Mouse (Mus musculus) v-Abl transformed pro-B cells (cell line): ENCODE measurements around the gene Stra6.

Experiments used
- in situ Hi-C, 2 experiments: fragments of 400-800 bp; cut with MboI; formaldehyde crosslinking; loops; one replicate each; pipeline ENCODE4 v1.15.1; 2025; ENCODE audit not compliant: unreplicated experiment in 2 of 2

The Stra6 gene

DNA sequence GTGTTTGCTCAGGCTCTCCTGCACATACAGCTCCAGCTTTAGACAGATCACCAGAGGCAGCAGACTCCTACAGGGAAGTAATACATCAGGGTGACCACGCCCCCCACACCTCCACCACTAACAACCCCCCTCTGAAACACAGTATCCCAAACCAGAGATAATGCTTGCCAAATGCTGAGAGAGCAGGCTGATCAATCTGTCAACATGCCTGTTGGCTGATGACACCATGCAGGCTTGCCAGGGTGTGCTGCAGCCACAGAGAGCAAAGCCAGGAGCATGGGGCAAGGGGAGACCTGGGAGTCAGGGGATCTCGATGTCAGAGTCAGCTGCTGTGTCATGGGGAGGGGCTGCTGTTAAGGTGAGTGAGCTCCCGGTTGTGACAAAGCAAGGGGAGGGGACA is at the start of gene Stra6:
Stra6 (plus strand) TSS at position 258 of the 400 bp plus-strand sequence.
- in situ Hi-C loops = no loop called here

DNA sequence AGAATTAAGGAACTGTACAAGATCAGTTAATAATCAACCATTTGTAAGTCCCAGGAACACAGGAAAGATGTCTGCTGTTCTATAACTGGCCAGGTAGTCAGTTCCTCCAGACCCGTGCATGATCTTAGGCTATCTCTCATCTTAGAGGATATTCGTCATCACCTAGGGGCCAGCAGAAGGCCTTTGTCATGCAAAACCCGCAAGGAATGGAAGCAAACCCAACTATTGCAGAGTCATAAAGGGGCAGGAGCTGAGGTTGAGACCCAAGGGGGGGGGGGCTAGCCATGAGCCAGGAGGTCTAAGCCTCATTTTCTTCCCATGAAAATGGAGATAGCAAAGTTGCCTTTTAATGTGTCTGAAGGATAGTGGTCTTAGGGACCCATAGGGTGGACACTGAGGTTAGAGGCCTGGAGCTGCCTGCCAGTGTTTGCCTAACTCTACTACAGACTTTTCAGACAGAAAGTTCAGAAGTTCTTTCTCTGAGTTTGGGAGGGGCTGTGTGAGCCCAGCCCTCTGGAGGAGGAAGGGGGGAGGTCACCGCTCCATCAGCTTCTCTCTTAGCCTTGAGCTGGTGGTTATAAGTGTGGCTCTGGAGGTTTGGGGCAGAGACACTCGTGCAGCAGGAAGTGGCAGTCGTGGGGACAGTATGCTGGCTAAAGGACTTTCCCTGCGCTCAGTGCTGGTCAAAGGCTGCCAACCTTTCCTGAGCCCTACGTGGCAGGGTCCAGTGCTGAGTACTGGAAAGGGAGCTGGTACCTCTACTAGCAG is 49.0 kb upstream of the Stra6 start:
- in situ Hi-C loops = loop anchor here (25.0 kb wide), 4 partner anchors 777 to 1127 kb away; partner anchors contain the start of gene Trcg1 (in 1 of the 2)

DNA sequence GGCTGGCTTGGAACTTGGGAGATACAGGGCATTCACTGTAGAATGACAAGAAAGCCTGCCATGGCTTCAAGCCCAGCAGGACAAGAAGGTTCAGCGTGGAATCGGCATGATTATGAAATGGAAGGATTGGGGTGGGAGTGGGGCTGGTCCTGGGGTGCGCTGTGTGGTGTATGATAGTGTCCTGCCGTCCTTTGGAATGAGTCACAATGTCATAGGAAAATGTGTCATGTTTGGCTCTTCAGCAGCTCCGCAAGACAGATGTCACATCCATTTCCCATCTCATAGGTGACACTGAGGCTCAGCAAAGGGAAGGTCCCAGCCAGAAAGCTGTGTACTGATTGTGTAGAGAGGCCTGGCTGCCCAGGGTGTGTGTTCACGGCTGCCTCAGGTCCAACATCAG is 47.7 kb upstream of the Stra6 start:
- in situ Hi-C loops = loop anchor here (25.0 kb wide), 4 partner anchors 779 to 1129 kb away; partner anchors contain the start of gene Trcg1 (in 1 of the 2)

DNA sequence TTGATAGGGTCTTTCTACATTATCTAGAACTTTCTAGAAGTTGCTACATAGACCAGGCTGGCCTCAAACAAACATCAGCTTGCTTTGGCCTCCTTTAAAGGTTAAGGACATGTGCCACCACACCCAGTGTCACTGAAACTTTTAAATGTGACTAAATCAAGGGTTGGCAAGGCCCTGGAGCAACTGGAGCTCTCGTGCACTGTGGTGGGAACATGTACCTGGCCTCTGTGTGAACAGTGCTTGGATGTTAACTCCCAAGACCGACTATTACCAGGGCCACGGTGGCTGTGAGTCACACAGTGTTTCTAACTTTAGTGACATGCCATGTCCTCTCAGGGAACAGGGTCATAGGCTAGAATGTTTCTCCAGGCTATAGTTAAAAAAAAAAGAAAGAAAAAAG is 46.6 kb upstream of the Stra6 start:
- in situ Hi-C loops = loop anchor here (25.0 kb wide), 4 partner anchors 780 to 1130 kb away; partner anchors contain the start of gene Trcg1 (in 1 of the 2)

DNA sequence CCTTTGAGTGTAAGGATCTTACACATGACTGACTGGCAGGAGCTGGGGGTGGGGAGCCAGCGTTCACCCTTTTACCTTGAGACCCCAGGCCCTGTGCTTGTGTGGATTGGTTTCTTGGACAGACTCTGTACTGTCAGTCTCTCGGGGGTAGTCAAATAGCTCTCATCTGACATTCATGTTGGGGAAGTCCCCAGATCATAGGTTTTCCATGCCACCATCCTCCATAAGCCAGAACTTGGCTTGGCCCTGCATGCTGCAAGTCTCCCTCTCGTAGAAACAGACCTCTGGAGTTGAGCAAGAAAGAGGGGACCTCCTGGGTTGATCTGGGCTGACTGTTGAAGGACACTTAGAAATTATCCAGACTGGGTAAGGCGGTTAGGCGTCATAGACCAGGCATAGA is 45.2 kb upstream of the Stra6 start:
- in situ Hi-C loops = loop anchor here (25.0 kb wide), 4 partner anchors 781 to 1131 kb away; partner anchors contain the start of gene Trcg1 (in 1 of the 2)

DNA sequence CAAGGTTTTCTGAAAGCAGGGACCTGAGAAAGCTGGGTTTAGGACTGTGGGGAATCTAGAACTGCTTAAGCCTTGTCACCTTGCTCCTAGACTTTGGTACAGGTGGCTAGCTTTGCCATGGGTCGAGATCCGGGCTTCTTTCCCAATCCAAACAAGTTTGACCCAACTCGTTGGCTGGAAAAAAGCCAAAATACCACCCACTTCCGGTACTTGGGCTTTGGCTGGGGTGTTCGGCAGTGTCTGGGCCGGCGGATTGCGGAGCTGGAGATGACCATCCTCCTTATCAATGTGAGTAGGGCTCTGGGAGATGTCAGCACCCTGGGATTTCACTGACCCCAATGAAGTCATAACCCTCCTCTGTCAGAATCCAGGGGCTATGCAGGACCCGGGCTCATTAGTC is 37.6 kb upstream of the Stra6 start:
- in situ Hi-C loops = no loop called here

DNA sequence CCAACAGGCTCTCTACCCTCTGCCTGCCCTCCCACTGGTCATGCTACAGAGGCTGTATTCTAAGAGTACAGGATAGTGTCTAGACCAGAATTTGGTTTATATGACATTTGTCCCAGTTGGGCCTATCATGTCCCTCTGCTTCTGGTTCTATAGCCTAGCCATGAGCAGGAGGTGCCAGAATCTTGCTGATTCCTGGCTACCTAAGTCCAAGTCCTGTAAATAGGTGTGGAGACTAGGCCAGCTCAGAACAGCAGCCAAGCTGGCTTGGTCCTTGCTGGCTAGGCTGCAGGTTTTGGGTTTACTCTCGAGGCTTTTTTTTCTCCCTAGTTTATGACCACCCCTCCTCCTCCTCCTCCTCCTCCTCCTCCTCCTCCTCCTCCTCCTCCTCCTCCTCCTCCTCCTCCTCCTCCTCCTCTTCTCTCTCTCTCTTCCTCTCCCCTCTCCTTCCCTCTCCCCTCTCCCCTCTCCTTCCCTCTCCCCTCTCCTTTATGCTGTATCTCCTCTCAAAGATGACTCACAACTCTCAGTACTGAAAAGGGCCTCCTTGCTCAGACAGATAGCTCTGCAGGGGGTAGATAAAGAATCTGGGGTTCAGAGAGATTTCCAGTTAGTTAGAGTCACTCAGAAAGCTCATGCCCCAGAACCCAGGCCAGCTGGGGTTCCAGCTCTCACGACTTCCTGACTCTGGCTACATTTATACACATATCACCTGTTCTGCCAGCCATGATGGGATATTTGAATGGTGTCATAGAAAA is 36.0 kb upstream of the Stra6 start:
- in situ Hi-C loops = no loop called here

DNA sequence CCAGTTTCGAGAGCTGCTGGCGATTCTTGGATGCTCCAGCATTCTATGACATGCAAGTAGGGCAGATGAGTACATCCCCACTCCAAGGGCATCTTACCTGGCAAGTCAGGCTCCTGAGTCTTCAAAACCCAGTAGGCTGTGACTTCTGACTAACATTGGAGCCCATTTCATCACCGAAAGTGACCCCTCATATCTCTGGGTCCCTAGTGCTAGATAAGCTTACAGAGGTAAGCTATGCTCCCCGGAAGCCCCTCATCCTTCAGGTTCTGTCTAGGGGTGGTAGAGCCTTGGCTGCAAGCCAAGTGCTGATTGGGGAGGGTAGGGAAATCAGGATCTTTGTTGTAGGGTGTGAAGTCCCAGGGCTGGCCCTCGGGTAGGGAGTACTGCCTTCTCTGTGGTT is 34.7 kb upstream of the Stra6 start:
- in situ Hi-C loops = no loop called here

DNA sequence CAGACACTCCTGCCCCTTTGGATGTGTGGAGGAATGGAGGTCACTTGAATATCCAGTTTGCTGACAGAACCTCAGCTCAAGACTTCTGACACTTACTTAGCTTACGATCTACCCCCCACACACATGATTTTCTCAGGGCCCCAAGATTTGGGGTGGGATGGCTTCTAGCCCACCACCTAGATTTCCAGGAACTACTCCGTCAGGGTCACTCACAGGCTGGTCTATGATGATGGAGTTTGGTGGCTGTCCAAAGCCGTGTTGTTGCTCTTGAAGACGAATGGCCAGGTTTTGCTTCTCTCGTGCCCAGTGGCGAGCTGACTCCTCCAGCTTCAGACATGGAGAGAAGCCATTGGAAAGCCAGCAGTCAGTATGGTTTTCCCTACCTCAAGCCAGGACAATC is 34.0 kb upstream of the Stra6 start:
- in situ Hi-C loops = loop anchor here in 1 of 2 experiments (10.0 kb wide), 1 partner anchor 505 kb away; no protein-coding TSS in a partner anchor

DNA sequence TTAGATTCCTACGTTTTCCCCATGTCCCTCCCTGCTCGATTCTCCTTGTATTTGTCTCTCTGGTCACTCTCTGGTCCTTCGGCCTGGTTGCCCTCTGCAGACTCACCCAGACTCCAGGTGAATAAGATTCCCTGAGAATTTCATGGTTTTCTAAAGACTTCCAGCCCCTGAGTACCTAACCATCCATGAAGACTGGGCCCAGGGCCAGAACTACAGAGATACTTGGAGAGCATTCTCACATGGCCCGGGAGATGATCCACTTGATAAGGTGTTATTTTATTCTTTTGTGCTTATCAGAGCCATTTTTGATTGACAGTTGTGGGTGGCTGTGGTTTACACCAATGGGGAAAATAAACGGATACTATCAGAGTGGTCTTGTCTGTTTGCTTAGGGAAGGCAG is 31.7 kb upstream of the Stra6 start:
- in situ Hi-C loops = loop anchor here in 1 of 2 experiments (10.0 kb wide), 1 partner anchor 503 kb away; no protein-coding TSS in a partner anchor

DNA sequence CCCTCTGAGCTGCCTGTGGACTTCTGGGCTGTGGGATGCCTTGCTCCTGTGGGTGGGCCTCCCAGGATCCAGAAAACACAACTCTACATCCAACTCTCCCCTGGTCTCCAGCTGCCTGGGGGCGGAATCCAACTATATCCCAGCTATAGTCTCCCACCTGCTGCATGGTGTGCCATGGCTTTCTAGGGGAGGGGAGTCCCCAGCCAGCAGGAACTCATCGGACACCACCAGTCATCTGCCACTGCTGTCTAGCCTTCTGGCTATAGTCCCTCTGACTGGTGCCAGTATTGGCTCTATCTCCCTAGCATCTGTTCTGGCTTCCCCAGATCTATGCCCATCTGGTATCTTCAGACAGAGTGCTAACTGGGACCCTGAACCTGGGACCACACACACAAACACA is 28.1 kb upstream of the Stra6 start:
- in situ Hi-C loops = loop anchor here (5.0 to 10.0 kb wide), 4 partner anchors 167 to 499 kb away; partner anchors contain the start of genes Tbc1d21 (in 2 of the 2), Islr (in 1 of the 2) and Islr2 (in 1 of the 2)

DNA sequence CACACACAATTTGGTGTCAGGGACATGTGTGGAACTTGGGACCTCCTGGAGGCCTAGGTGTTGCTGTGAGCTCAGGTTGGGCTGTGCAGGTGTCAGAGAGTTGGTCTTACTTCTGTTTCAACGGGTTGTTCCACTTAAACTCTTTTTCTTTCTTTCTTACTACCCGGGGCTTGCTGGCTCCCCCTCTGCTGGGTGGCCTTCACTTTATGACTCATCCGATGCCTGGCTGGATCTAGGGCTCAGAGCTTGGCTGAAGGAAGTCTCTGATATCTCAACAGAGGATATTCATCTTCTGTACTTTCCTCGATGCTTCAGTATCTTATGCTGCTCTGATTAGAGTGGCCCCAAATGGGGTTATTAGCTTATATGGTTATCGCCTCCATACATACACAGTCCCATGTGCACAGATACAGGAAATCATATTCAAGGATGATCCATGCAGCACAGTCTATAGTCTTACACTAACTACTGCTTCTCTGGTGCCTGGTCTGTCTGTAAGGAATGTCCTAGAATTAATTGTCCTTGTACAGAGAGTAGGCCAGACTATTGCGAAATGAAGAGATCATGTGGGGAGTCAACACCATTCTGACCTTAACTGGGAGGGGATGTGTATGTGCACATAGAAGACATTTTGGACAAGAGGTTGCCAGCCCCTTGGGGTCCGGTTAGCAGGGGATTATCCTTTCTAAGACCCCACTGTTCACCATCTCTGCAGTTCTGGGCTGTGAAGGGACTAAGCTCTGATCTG is 27.5 kb upstream of the Stra6 start:
- in situ Hi-C loops = loop anchor here (5.0 to 10.0 kb wide), 4 partner anchors 166 to 499 kb away; partner anchors contain the start of genes Tbc1d21 (in 2 of the 2), Islr (in 1 of the 2) and Islr2 (in 1 of the 2)

DNA sequence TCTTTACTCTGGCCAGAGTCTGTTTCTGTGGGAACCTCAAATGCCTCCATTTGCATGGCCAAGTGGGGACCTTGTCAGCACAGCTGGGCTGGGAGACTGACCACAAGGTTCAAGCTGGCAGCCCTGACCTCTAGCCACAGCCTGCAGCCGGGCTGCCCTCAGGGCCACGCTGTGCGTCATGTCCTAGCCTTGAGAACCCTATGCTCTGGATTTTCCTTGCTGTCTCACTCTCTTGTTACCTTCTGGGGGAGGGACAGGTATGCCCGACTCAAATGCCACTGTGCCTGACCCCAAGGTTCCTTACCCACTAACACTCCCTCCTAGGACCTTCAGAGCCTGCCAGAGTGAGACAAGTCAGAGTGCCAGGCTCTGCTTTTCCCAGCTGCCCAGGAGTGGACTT is 26.6 kb upstream of the Stra6 start:
- in situ Hi-C loops = loop anchor here (5.0 to 10.0 kb wide), 4 partner anchors 165 to 498 kb away; partner anchors contain the start of genes Tbc1d21 (in 2 of the 2), Islr (in 1 of the 2) and Islr2 (in 1 of the 2)

DNA sequence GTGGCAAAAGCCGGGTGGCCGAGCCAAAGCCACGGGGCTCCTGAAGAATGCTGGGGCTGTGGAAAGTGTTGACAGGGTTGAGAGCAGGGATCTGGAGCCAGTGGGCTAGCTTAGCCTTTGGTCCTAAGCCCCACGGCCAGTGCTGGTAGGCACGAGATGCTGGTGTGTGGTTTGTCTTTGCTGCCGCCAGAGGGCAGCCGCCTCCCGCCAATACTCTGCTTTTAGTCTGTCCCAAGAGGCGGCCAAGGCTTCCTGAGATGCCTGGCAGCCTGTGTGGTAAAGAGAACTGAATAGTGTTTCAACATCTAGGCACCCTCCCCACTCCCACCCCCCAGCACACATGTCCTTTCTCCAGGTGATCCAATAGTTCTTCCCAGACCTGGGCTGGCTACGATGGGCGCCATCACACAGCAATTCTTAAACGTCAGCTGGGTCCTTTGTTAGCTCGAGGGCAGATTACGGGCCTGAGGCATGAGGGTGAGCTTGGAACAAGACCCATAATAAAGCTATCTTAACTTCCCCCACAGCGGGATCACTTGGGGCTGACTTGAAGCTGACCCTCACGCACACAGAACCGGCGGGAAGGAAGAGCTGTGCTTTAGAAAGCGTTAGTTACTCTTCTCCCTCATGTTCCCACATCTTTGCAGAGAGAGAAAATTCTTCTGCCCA is 25.0 kb upstream of the Stra6 start:
- in situ Hi-C loops = loop anchor here (5.0 to 10.0 kb wide), 4 partner anchors 164 to 496 kb away; partner anchors contain the start of genes Tbc1d21 (in 2 of the 2), Islr (in 1 of the 2) and Islr2 (in 1 of the 2)

DNA sequence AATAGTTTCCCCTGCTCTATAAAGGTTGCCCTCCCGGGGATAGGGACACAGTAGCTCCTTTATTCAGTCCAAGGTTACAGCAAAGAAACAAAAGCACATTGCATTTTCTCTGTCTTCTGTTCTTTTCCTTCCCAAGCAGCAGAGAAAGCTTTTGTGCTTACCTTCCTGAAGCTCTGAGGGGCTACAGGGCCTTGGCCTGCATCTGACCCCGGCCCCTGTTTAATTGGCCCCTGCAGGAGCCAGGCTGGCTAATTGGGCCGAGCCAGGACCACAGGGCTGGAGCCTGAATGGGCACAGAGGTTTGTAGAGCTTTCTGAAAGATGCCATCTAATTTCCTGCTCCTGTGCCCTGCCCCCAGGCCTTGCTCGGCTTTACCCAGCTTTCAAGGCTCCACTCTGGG is 22.6 kb upstream of the Stra6 start:
- in situ Hi-C loops = loop anchor here in 1 of 2 experiments (5.0 kb wide), 1 partner anchor 161 kb away; the partner anchor contains the start of genes Islr and Islr2

DNA sequence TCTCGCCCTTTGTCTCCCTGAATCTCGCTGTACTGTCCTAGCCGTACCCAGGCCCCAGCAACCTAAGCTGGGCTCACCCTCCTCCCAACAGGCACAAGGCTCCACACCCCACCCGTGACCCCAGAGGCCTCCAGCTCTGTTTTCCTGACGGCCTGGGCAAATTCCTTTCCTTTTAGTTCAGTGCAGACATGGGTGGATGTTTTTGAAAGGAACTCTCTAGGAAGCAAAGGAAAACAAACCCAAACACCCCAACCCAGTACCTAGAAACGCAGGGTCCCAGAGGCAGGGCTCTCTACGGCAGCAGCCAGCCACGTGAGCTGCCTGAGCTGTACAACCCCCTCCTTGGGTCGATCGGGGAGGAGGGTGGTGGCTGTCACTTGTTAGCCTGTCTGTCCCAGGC is 21.2 kb upstream of the Stra6 start:
- in situ Hi-C loops = loop anchor here in 1 of 2 experiments (5.0 kb wide), 1 partner anchor 160 kb away; the partner anchor contains the start of genes Islr and Islr2

DNA sequence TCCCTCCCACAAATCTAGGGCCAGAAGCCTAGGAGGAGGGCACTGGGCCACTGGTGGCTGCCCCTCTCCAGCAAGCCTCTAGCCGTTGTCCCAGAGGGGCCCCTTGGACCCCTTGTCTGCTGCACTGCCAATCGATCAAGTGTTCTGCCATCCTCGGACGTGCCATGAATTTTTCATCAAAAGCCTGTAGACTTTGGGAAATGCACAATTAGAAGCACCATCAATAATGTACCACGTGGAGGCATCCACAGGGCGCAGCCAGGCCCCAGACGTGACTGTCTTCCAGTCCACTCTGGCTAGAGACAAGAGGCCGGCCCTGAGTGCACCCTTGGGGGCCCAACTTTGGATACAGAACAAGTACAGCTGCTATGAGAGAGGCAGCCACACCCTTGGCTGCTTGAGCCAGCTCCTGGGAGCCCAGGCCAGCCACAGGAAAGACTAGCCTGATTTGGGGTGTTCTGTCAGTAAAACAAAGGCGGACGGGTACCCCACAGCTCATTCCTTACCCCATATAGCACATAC is 20.0 kb upstream of the Stra6 start:
- in situ Hi-C loops = loop anchor here in 1 of 2 experiments (5.0 kb wide), 1 partner anchor 159 kb away; the partner anchor contains the start of genes Islr and Islr2

DNA sequence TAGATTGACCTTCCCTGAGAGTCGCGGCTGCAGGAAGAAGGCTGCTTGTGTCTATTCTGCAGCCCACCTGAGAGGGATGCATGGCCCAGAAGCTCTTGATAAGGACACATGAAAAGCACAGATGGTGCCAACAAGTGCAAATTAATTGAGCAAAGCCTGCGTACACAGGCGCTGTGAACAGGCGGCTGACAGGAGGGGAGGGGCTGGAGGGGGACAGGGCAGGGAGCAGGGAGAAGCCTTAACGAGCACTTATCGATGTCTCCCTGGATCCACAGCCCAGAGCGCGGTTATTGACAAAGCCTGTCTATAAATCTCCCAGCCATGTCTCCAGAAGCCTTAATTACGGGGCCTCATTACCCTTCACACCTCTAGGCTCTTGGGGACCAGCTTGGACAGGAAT is 18.8 kb upstream of the Stra6 start:
- in situ Hi-C loops = loop anchor here in 1 of 2 experiments (5.0 kb wide), 1 partner anchor 157 kb away; the partner anchor contains the start of genes Islr and Islr2

DNA sequence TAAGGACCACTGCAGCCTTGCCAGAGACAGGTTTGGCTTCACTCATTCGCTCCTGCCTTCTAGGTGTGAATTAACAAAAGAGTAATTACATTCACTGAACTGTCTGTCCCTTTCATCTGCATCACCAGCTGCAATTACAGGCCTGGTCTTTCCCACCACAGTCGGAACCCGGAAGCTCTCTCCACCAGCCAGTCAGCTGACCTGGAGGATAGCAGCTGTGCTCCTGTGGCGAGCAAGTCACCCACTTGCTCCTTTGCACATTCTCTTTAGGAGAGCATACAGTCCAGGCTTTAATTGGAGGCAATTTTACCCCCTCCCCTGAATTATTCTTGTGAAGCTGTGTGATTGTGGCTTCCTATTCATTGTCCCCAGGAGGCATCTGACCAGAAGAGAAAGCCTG is 17.9 kb upstream of the Stra6 start:
- in situ Hi-C loops = no loop called here
